Mouse (Mus musculus) myocyte (in vitro differentiated cells): ENCODE data around the gene Sacs.

ENCODE experiments used
- MAX ChIP-seq: IDR thresholded peaks from one replicate; pipeline ENCODE4 v1.6.1; 2011; ENCODE audit warnings: low read depth, mild to moderate bottlenecking, control low read depth
- MYOG ChIP-seq, 3 experiments: IDR thresholded peaks; one replicate each; pipeline ENCODE4 v1.6.1; 2011; ENCODE audit warnings: control low read depth in 2 of 3, low read depth in 2 of 3, mild to moderate bottlenecking in 2 of 3; ENCODE audit not compliant: insufficient read length in 2 of 3, control insufficient read depth in 1 of 3, insufficient read depth in 1 of 3
- POLR2A ChIP-seq: IDR thresholded peaks from one replicate; pipeline ENCODE4 v1.6.1; 2011; ENCODE audit warnings: low read depth, mild to moderate bottlenecking, control low read depth, moderate library complexity; ENCODE audit not compliant: insufficient read length
- TCF12 ChIP-seq: IDR thresholded peaks from one replicate; pipeline ENCODE4 v1.6.1; 2011; ENCODE audit warnings: mild to moderate bottlenecking, control low read depth; ENCODE audit not compliant: poor library complexity, insufficient read depth, severe bottlenecking
- USF1 ChIP-seq: IDR thresholded peaks from one replicate; pipeline ENCODE4 v1.6.1; 2011; ENCODE audit warnings: low read depth, mild to moderate bottlenecking, control low read depth, moderate library complexity

DNA sequence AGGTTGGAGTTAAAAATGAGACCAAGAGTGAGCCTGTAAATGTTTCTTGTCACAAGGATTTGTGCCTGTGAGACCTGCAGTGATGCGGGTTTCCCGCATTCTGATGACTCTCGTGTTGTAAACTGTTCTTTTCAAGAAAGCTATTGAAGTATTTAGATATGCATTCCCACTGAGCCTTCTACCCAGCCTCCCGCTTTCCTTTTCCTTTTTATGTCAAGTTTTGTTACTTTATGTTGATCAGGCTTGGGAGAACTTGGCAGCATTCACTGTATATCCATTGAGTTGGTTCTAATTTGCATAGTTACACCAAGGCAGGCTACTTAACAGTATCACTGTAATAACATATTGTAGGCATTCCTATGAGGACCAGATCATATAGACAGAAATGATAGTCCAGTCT, 56.2 kb downstream of the Sacs start:
- TF ChIP-seq MAX (no peak), POLR2A (no peak), TCF12 (no peak), MYOG (IDR thresholded peaks at IDR 0.05; ENCODE audit: control insufficient read depth in 1 of 3, insufficient read depth in 1 of 3, insufficient read length in 2 of 3, low read depth in 2 of 3) (no peak), USF1 (no peak)
